Mouse (Mus musculus) myocyte (in vitro differentiated cells): Measurements from ENCODE around the gene Ccl27a. TPM values are rescaled to one million over a fixed set of nuclear protein-coding genes. Genes with fewer than 3 reads are reported as not detected.
A peak's percentile ranks its signal among the peaks of the same experiment; 100 is the strongest.

ENCODE experiments used
- H3K27me3 ChIP-seq: one replicate; pipeline ENCODE4 v1.6.1; 2011; ENCODE audit not compliant: control insufficient read depth, insufficient read depth, insufficient read length
- H3K36me3 ChIP-seq: one replicate; pipeline ENCODE4 v1.6.1; 2011; ENCODE audit not compliant: control insufficient read depth, insufficient read depth
- H3K4me2 ChIP-seq: one replicate; pipeline ENCODE4 v1.6.1; 2011; ENCODE audit warnings: low read depth, control low read depth
- H3K4me3 ChIP-seq: one replicate; pipeline ENCODE4 v1.5.1; 2011; ENCODE audit warnings: mild to moderate bottlenecking, control low read depth, moderate library complexity
- H3K79me2 ChIP-seq: one replicate; pipeline ENCODE4 v1.6.1; 2011; ENCODE audit not compliant: control insufficient read depth, insufficient read depth
- H3ac ChIP-seq: one replicate; pipeline ENCODE4 v1.6.1; 2011; ENCODE audit not compliant: control insufficient read depth, insufficient read length
- E2F4 ChIP-seq: IDR thresholded peaks from one replicate; pipeline ENCODE4 v1.6.1; 2011; ENCODE audit warnings: mild to moderate bottlenecking, control low read depth, moderate library complexity; ENCODE audit not compliant: insufficient read depth
- MYOD1 ChIP-seq, 3 experiments: IDR thresholded peaks; one replicate each; pipeline ENCODE4 v1.6.1; 2011; ENCODE audit warnings: control low read depth in 2 of 3, low read depth in 2 of 3, mild to moderate bottlenecking in 2 of 3, moderate library complexity in 1 of 3; ENCODE audit not compliant: insufficient read length in 2 of 3, control insufficient read depth in 1 of 3
- POLR2A ChIP-seq: IDR thresholded peaks from one replicate; pipeline ENCODE4 v1.6.1; 2011; ENCODE audit warnings: low read depth, mild to moderate bottlenecking, control low read depth, moderate library complexity; ENCODE audit not compliant: insufficient read length
- POLR2AphosphoS2 ChIP-seq: IDR thresholded peaks from one replicate; pipeline ENCODE4 v1.6.1; 2011; ENCODE audit warnings: low read depth, control low read depth; ENCODE audit not compliant: insufficient read length
- SRF ChIP-seq: IDR thresholded peaks from one replicate; pipeline ENCODE4 v1.6.1; 2011; ENCODE audit warnings: low read depth; ENCODE audit not compliant: control insufficient read depth, insufficient read length
- polyA plus RNA-seq: library from polyadenylated mRNA; unstranded; fragments of >200 nt; fragmentation: generic; extraction: Trizol; gene quantifications from one replicate; pipeline ENCODE4 v1.2.1, GENCODE M21; 2012; ENCODE audit warnings: missing spikeins

The Ccl27a gene
- polyA plus RNA-seq, 1 experiment = not detected

- peaks cover 6% of the 10 kb centered on the region for H3K79me2 ChIP-seq
- no peak for TF ChIP-seq E2F4
- peak in 1 of 3 experiments; percentile 13 for TF ChIP-seq MYOD1 (IDR thresholded peaks at IDR 0.05; ENCODE audit: control insufficient read depth in 1 of 3, insufficient read length in 2 of 3, low read depth in 2 of 3)
- no peak overlapping the region for H3ac ChIP-seq
- no peak overlapping the region for H3K4me2 ChIP-seq
- no peaks in the 10 kb centered on the region for H3K36me3 ChIP-seq
- H3K4me3 ChIP-seq = no peak overlapping the region
- H3K27me3 ChIP-seq = peaks cover 62% of the 10 kb centered on the region
Measured at GRCm38 (mm10) chr4:41726826-41727621, 47.0 kb downstream of the Ccl27a start.

DNA sequence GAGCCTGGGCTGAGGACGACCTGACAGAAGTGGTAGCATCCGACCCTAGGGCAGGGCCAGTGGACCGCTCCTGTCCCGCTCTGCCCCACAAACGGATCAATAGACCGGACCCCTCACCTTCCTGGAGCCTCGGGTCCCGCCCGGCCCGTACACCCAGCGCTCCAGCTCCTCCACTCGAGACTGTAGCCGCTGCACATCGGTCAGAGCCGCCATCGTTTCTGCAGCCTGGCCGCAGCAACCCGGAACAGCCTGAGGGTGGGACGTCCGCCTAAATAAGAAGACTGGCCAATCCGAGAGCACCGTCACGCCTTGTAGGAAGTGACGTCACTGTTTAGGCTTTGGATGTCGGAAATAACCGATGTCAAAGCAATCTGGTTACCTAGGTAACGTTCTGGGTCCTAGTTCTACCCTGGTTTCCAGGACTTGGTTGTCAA is 51.1 kb downstream of the Ccl27a start, which contains the start of gene Dctn3:
Gene Dctn3 (minus strand): TSS at position 253 of the 434 bp plus-strand sequence.
- no peak for TF ChIP-seq SRF
- TF ChIP-seq POLR2A = peak; percentile 90
- peak; percentile 86 for TF ChIP-seq POLR2AphosphoS2
- H3K4me2 ChIP-seq = peak within 1 kb of the TSS; percentile 82
- H3K79me2 ChIP-seq = peaks cover 6% of the 10 kb centered on the region
- H3ac ChIP-seq = peak within 1 kb of the TSS; percentile 28
- H3K36me3 ChIP-seq = peaks cover 5% of the 10 kb centered on the region
- H3K4me3 ChIP-seq = peak within 1 kb of the TSS; percentile 51
- H3K27me3 ChIP-seq = peaks cover 31% of the 10 kb centered on the region

Other genes with a start within 250 kb of the Ccl27a start
- gene Fam219a, start 204.7 kb downstream of the Ccl27a start, polyA plus RNA-seq = 2.7 TPM
- 0.08 TPM for gene Dnaic1, start 204.5 kb downstream of the Ccl27a start, polyA plus RNA-seq
- 8.2 TPM for gene Enho, start 133.9 kb downstream of the Ccl27a start, polyA plus RNA-seq
- gene Cntfr, start 77.2 kb downstream of the Ccl27a start, polyA plus RNA-seq = 0.06 TPM
- gene Il11ra1, start 74.3 kb downstream of the Ccl27a start, polyA plus RNA-seq = 3.3 TPM
- 43.8 TPM for gene Rpp25l, start 60.7 kb downstream of the Ccl27a start, polyA plus RNA-seq
- 155 TPM for gene Dctn3, start 51.1 kb downstream of the Ccl27a start, polyA plus RNA-seq
- not detected for gene Arid3c, start 43.1 kb downstream of the Ccl27a start, polyA plus RNA-seq
- gene Galt, start 19.0 kb downstream of the Ccl27a start, polyA plus RNA-seq = 2.1 TPM
- gene Sigmar1, start 18.1 kb downstream of the Ccl27a start, polyA plus RNA-seq = 98.6 TPM
- gene Gm21541, start 129.4 kb upstream of the Ccl27a start, polyA plus RNA-seq = not detected
- gene Gm20878, start 167.3 kb upstream of the Ccl27a start, polyA plus RNA-seq = not detected
- gene Fam205a4, start 191.8 kb upstream of the Ccl27a start, polyA plus RNA-seq = not detected